Mouse (Mus musculus) intestine, embryonic 14.5 days (tissue): ENCODE data around the gene Sypl. TPM values are rescaled to one million over a fixed set of nuclear protein-coding genes. Genes with fewer than 3 reads are reported as not detected.
"Not testable (repeated sequence)": the region's sequence is repeated elsewhere in the genome, so short reads cannot be mapped to it uniquely, and the experiment has no call there.

ENCODE experiments used
- ATAC-seq: fragments of 200-750 bp; cut with Nextera tagmentation; replicated peaks from 2 replicates; pipeline ENCODE4 v1.8.0; 2017; ENCODE audit warnings: low read depth, moderate number of reproducible peaks, moderate TSS enrichment, moderate library complexity; ENCODE audit not compliant: low FRiP score, low TSS enrichment
- DNase-seq: peaks from one replicate; pipeline ENCODE4 v3.0.0-alpha.2; 2018; ENCODE audit warnings: low spot score
- H3K27ac ChIP-seq: fragments of 300-500 bp; sonication (generic); 2 replicates; pipeline ENCODE4 v1.5.1; 2014; ENCODE audit warnings: low read depth, mild to moderate bottlenecking, control low read depth
- H3K27me3 ChIP-seq: fragments of 300-500 bp; sonication (generic); replicated peaks from 2 replicates; pipeline ENCODE4 v1.6.1; 2014; ENCODE audit warnings: low read length, control low read depth; ENCODE audit not compliant: control insufficient read depth, insufficient read depth
- H3K36me3 ChIP-seq: fragments of 300-500 bp; sonication (generic); 2 replicates; pipeline ENCODE4 v1.6.1; 2014; ENCODE audit warnings: low read length, control low read depth; ENCODE audit not compliant: control insufficient read depth, insufficient read depth
- H3K4me1 ChIP-seq: fragments of 300-500 bp; sonication (generic); replicated peaks from 2 replicates; pipeline ENCODE4 v1.6.1; 2014; ENCODE audit warnings: low read length, control low read depth, mixed read lengths; ENCODE audit not compliant: control insufficient read depth, insufficient read depth
- H3K4me2 ChIP-seq: fragments of 300-500 bp; sonication (generic); 2 replicates; pipeline ENCODE4 v1.6.1; 2014; ENCODE audit warnings: low read length
- H3K4me3 ChIP-seq: fragments of 300-500 bp; sonication (generic); 2 replicates; pipeline ENCODE4 v1.5.1; 2014; ENCODE audit warnings: low read depth, low read length, control low read depth, mixed read lengths
- H3K9ac ChIP-seq: fragments of 300-500 bp; sonication (generic); 2 replicates; pipeline ENCODE4 v1.6.1; 2014; ENCODE audit warnings: mild to moderate bottlenecking, low read length
- H3K9me3 ChIP-seq: fragments of 300-500 bp; sonication (generic); 2 replicates; pipeline ENCODE4 v1.6.1; 2016; ENCODE audit warnings: low read length, control low read depth; ENCODE audit not compliant: control insufficient read depth
- WGBS: fragments of 180-500 bp; shearing (Covaris S2); extraction: QIAGEN DNeasy Blood & Tissue Kit; methylation state at CpG from one replicate; pipeline ENCODE4 v1.1.7; 2014; 5-methylcytosine and 5-hydroxymethylcytosine counted together
- polyA plus RNA-seq: library from polyadenylated mRNA; unstranded; fragments of >200 nt; fragmentation: Nextera tagmentation; extraction: Ambion mirVana; gene quantifications from 2 replicates; pipeline ENCODE4 v1.2.1, GENCODE M21; 2014

Gene Sypl
- polyA plus RNA-seq, 1 experiment from 2014 or later: 129 TPM

GRCm38 (mm10) chr12:32975501-32975900 is 21.8 kb downstream of the Sypl start:
- H3K9ac ChIP-seq: no peak overlapping the region
- no peak overlapping the region for H3K4me2 ChIP-seq
- no peak overlapping the region for H3K4me3 ChIP-seq
- no peak for ATAC-seq
- no peaks in the 10 kb centered on the region for H3K4me1 ChIP-seq
- H3K9me3 ChIP-seq: no peaks in the 10 kb centered on the region
- H3K27ac ChIP-seq: no peak overlapping the region
- WGBS: 60% methylated on average over 3 of the region's 3 CpGs
- no peak for DNase-seq
- H3K27me3 ChIP-seq: no peaks in the 10 kb centered on the region
- peaks cover 42% of the 10 kb centered on the region for H3K36me3 ChIP-seq

GRCm38 (mm10) chr12:32982631-32983030 is 28.9 kb downstream of the Sypl start:
- Histone ChIP-seq H3K27ac (no peak overlapping the region), H3K4me3 (no peak overlapping the region), H3K27me3 (no peaks in the 10 kb centered on the region), H3K9me3 (0 out of 2 replicates have a peak, but pooled peaks cover 4% of the 10 kb centered on the region), H3K36me3 (0 out of 2 replicates have a peak, but pooled peaks cover 4% of the 10 kb centered on the region), H3K9ac (no peak overlapping the region), H3K4me2 (no peak overlapping the region), H3K4me1 (no peaks in the 10 kb centered on the region)
- no peak for DNase-seq
- WGBS: 92% methylated on average over 1 of the region's 1 CpGs
- no peak for ATAC-seq

DNA sequence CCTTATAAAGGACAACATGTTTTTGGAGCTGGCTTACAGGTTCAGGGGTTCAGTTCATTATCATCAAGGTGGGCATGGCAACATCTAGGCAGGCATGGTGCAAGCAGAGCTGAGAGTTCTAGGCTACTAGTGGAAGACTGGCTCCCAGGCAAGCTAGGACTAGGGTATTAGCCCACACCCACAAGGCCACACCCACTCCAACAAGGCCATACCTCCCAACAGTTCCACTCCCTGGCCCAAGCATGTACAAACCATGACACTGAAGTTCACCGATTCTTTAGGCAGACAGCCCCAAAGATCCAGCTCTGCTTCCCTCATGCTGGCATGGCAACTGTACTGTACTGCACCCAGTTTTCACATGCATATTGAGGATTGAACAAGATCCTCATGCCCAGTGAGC is 29.4 kb downstream of the Sypl start:
- no peak overlapping the region for H3K9ac ChIP-seq
- no peak for DNase-seq
- no peaks in the 10 kb centered on the region for H3K4me1 ChIP-seq
- H3K27ac ChIP-seq: no peak overlapping the region
- H3K36me3 ChIP-seq: 0 out of 2 replicates have a peak, but pooled peaks cover 3% of the 10 kb centered on the region
- 85% methylated on average over 1 of the region's 1 CpGs for WGBS
- no peak overlapping the region for H3K4me2 ChIP-seq
- ATAC-seq: no peak
- H3K9me3 ChIP-seq: 0 out of 2 replicates have a peak, but pooled peaks cover 4% of the 10 kb centered on the region
- H3K4me3 ChIP-seq: no peak overlapping the region
- no peaks in the 10 kb centered on the region for H3K27me3 ChIP-seq

DNA sequence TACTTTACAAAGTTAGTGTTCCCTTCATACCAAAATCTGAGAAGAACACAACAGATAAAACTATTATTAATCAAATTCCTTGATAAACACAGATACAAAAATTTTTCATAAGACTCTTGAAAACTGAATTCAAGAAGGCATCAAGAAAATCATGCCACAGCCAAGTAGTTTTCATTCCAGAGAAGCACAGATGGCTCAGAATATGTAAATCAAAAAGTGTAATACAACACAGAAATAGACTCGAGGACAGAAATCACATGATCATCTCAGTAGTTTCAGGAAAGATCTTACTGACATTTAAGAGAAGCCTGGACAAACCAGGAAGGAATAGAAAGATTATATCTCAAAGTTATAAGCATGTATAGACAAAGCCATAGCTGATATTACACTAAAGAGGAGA is 32.6 kb downstream of the Sypl start:
- no peak overlapping the region for H3K27ac ChIP-seq
- WGBS: 43% methylated on average over 1 of the region's 1 CpGs

GRCm38 (mm10) chr12:32989731-32990130 is 36.0 kb downstream of the Sypl start:
- Histone ChIP-seq H3K9ac (no peak overlapping the region), H3K4me2 (no peak overlapping the region), H3K4me3 (no peak overlapping the region), H3K27me3 (no peaks in the 10 kb centered on the region), H3K27ac (no peak overlapping the region), H3K36me3 (no peaks in the 10 kb centered on the region), H3K9me3 (0 out of 2 replicates have a peak, but pooled peaks cover 4% of the 10 kb centered on the region), H3K4me1 (no peaks in the 10 kb centered on the region)
- DNase-seq (no peak), ATAC-seq (no peak)
- WGBS: 62% methylated on average over 12 of the region's 12 CpGs

More for the DNA sequence above, 32.6 kb downstream of the Sypl start:
- ATAC-seq (no peak), DNase-seq (no peak)
- H3K27me3 ChIP-seq: no peaks in the 10 kb centered on the region
- H3K36me3 ChIP-seq: no peaks in the 10 kb centered on the region
- no peaks in the 10 kb centered on the region for H3K4me1 ChIP-seq
- no peak overlapping the region for H3K4me2 ChIP-seq
- 0 out of 2 replicates have a peak, but pooled peaks cover 4% of the 10 kb centered on the region for H3K9me3 ChIP-seq
- no peak overlapping the region for H3K4me3 ChIP-seq
- no peak overlapping the region for H3K9ac ChIP-seq

DNA sequence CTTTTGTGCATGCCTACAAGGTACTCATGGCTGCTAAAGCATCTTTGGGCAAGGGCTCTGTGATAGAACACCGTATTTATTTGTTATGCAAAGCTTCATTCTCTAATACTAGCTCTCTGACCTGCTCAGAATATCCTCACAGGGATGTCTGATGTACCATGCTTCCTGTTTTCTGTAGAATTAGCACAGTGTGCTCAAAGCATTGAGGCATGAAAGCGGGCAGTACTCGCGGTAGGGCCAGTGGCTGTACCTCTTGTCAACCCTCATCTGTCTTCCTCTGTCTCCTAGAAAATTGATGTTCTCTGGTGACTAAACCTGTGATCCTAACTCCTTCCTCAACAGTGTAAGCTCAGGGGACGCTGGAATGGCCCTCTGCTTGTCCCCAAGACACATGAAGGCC is 40.4 kb downstream of the Sypl start:
- H3K9me3 ChIP-seq: no peaks in the 10 kb centered on the region
- ATAC-seq (no peak), DNase-seq (no peak)
- no peak overlapping the region for H3K4me2 ChIP-seq
- no peak overlapping the region for H3K9ac ChIP-seq
- no peaks in the 10 kb centered on the region for H3K36me3 ChIP-seq
- H3K4me3 ChIP-seq: no peak overlapping the region
- H3K27ac ChIP-seq: no peak overlapping the region
- H3K27me3 ChIP-seq: no peaks in the 10 kb centered on the region
- 68% methylated on average over 5 of the region's 5 CpGs for WGBS
- no peaks in the 10 kb centered on the region for H3K4me1 ChIP-seq

GRCm38 (mm10) chr12:32995081-32995834 is 41.6 kb downstream of the Sypl start:
- no peaks in the 10 kb centered on the region for H3K36me3 ChIP-seq
- H3K4me1 ChIP-seq: no peaks in the 10 kb centered on the region
- no peak overlapping the region for H3K27ac ChIP-seq
- ATAC-seq (no peak), DNase-seq (no peak)
- no peaks in the 10 kb centered on the region for H3K27me3 ChIP-seq
- H3K9me3 ChIP-seq: no peaks in the 10 kb centered on the region
- no peak overlapping the region for H3K9ac ChIP-seq
- 69% methylated on average over 4 of the region's 4 CpGs for WGBS
- H3K4me2 ChIP-seq: no peak overlapping the region
- H3K4me3 ChIP-seq: no peak overlapping the region

DNA sequence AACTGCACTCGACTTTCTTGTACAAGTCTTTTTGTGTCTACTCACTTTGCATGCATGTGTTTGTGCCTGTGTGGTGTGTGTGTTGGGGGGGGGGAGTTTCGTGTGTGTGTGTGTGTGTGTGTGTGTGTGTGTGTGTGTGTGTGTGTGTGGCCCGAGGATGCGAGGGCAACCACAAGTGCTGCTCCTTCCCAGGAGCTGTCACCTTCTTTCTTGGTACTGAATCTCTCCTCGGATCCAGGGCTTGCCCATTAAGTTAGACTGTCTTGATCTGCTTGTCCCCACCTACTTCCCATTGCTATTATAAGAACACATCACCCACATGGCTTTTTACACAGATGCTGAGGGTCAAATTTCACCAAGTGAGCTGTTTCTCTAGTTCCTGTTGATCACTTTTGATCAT is 45.1 kb downstream of the Sypl start:
- ATAC-seq (no peak), DNase-seq (no peak)
- Histone ChIP-seq H3K4me1 (no peaks in the 10 kb centered on the region), H3K27me3 (no peaks in the 10 kb centered on the region), H3K4me3 (no peak overlapping the region), H3K4me2 (no peak overlapping the region), H3K9me3 (no peaks in the 10 kb centered on the region), H3K27ac (no peak overlapping the region), H3K36me3 (no peaks in the 10 kb centered on the region), H3K9ac (no peak overlapping the region)
- WGBS: 51% methylated on average over 5 of the region's 5 CpGs

DNA sequence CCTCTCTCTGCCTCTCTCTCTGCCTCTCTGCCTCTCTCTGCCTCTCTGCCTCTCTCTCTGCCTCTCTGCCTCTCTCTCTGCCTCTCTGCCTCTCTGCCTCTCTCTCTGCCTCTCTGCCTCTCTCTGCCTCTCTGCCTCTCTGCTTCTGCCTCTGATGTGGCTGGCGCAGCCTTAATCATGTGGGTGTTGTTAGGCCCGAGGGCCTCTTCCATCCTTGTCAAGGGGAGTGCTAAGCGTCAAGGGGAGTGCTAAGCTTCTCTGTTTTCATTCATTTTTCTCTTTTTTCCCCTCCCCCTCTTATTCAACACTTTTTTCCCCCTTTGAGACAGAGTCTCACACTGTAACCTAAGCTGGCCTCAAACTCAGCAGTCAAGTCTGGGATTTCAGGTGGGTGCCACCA is 46.1 kb downstream of the Sypl start:
- H3K4me3 ChIP-seq, H3K9ac ChIP-seq, H3K27ac ChIP-seq, H3K9me3 ChIP-seq, H3K4me1 ChIP-seq, H3K36me3 ChIP-seq, H3K4me2 ChIP-seq, ATAC-seq, H3K27me3 ChIP-seq, DNase-seq: not testable (repeated sequence)
- 36% methylated on average over 3 of the region's 3 CpGs for WGBS
